Mouse (Mus musculus) neural tube, embryonic 14.5 days (tissue): ENCODE results near the gene Ednra. TPM values are rescaled to one million over a fixed set of nuclear protein-coding genes. Genes with fewer than 3 reads are reported as not detected.

Experiments used
- ATAC-seq: fragments of 200-750 bp; cut with Nextera tagmentation; 2 replicates; pipeline ENCODE4 v1.8.0; 2017; ENCODE audit warnings: low read depth, mild to moderate bottlenecking, moderate TSS enrichment, moderate library complexity
- H3K27ac ChIP-seq: fragments of 300-500 bp; sonication (generic); 2 replicates; pipeline ENCODE4 v1.5.1; 2014; ENCODE audit warnings: low read depth, mild to moderate bottlenecking, control low read depth, low read length, moderate library complexity, mixed read lengths
- H3K27me3 ChIP-seq: fragments of 300-500 bp; sonication (generic); 2 replicates; pipeline ENCODE4 v1.6.1; 2014; ENCODE audit warnings: low read length; ENCODE audit not compliant: control insufficient read depth, insufficient read depth
- H3K36me3 ChIP-seq: fragments of 300-500 bp; sonication (generic); 2 replicates; pipeline ENCODE4 v1.6.1; 2014; ENCODE audit warnings: low read length, mixed read lengths; ENCODE audit not compliant: control insufficient read depth, insufficient read depth
- H3K4me1 ChIP-seq: fragments of 300-500 bp; sonication (generic); 2 replicates; pipeline ENCODE4 v1.6.1; 2014; ENCODE audit warnings: low read length; ENCODE audit not compliant: control insufficient read depth, insufficient read depth
- H3K4me2 ChIP-seq: fragments of 300-500 bp; sonication (generic); 2 replicates; pipeline ENCODE4 v1.6.1; 2014; ENCODE audit warnings: mild to moderate bottlenecking, low read depth, low read length, control low read depth
- H3K4me3 ChIP-seq: fragments of 300-500 bp; sonication (generic); 2 replicates; pipeline ENCODE4 v1.5.1; 2014; ENCODE audit warnings: low read depth, low read length, control low read depth, mixed read lengths
- H3K9ac ChIP-seq: fragments of 300-500 bp; sonication (generic); replicated peaks from 2 replicates; pipeline ENCODE4 v1.6.1; 2014; ENCODE audit warnings: low read depth, mild to moderate bottlenecking, control low read depth, low read length, mixed read lengths
- H3K9me3 ChIP-seq: fragments of 300-500 bp; sonication (generic); 2 replicates; pipeline ENCODE4 v1.6.1; 2016; ENCODE audit warnings: low read length; ENCODE audit not compliant: control insufficient read depth
- WGBS: fragments of 180-500 bp; shearing (Covaris S2); extraction: QIAGEN DNeasy Blood & Tissue Kit; methylation state at CpG from one replicate; pipeline ENCODE4 v1.1.7; 2014; 5-methylcytosine and 5-hydroxymethylcytosine counted together
- polyA plus RNA-seq: library from polyadenylated mRNA; unstranded; fragments of >200 nt; fragmentation: Nextera tagmentation; extraction: Ambion mirVana; gene quantifications from 2 replicates; pipeline ENCODE4 v1.2.1, GENCODE M21; 2014

Gene Ednra
- polyA plus RNA-seq, 1 experiment from 2014 or later, result 7.0 TPM

GRCm38 (mm10) chr8:77682008-77682934, 42.0 kb downstream of the Ednra start:
- ATAC-seq, result no peak
- no peak overlapping the region for H3K9ac ChIP-seq
- H3K4me3 ChIP-seq, result no peak overlapping the region
- H3K27ac ChIP-seq, result no peak overlapping the region
- H3K4me2 ChIP-seq, result no peak overlapping the region
- no peaks in the 10 kb centered on the region for H3K4me1 ChIP-seq
- no peaks in the 10 kb centered on the region for H3K9me3 ChIP-seq
- no peaks in the 10 kb centered on the region for H3K36me3 ChIP-seq
- H3K27me3 ChIP-seq, result no peaks in the 10 kb centered on the region
- 23% methylated on average over 15 of the region's 15 CpGs for WGBS

GRCm38 (mm10) chr8:77672036-77672435, 52.2 kb downstream of the Ednra start:
- WGBS, result 78% methylated on average over 4 of the region's 4 CpGs
- Histone ChIP-seq H3K9ac (no peak overlapping the region), H3K36me3 (no peaks in the 10 kb centered on the region), H3K27ac (no peak overlapping the region), H3K9me3 (no peaks in the 10 kb centered on the region), H3K27me3 (no peaks in the 10 kb centered on the region), H3K4me2 (no peak overlapping the region), H3K4me3 (no peak overlapping the region), H3K4me1 (no peaks in the 10 kb centered on the region)
- no peak for ATAC-seq

- no peaks in the 10 kb centered on the region for H3K36me3 ChIP-seq
- no peak overlapping the region for H3K27ac ChIP-seq
- no peak overlapping the region for H3K4me3 ChIP-seq
- H3K4me1 ChIP-seq, result no peaks in the 10 kb centered on the region
- H3K9ac ChIP-seq, result no peak overlapping the region
- H3K4me2 ChIP-seq, result no peak overlapping the region
- H3K27me3 ChIP-seq, result no peaks in the 10 kb centered on the region
- 92% methylated on average over 4 of the region's 4 CpGs for WGBS
- no peaks in the 10 kb centered on the region for H3K9me3 ChIP-seq
- ATAC-seq, result no peak
Observed at GRCm38 (mm10) chr8:77670612-77671363, 53.5 kb downstream of the Ednra start.

- whole genome bisulfite sequencing, result 93% methylated on average over 5 of the region's 5 CpGs
- H3K27ac ChIP-seq, result no peak overlapping the region
- no peak overlapping the region for H3K9ac ChIP-seq
- H3K4me1 ChIP-seq, result no peaks in the 10 kb centered on the region
- H3K4me2 ChIP-seq, result no peak overlapping the region
- no peak for ATAC-seq
- no peak overlapping the region for H3K4me3 ChIP-seq
- no peaks in the 10 kb centered on the region for H3K27me3 ChIP-seq
- no peaks in the 10 kb centered on the region for H3K36me3 ChIP-seq
- H3K9me3 ChIP-seq, result no peaks in the 10 kb centered on the region
Observed at GRCm38 (mm10) chr8:77667916-77668315, 56.3 kb downstream of the Ednra start.

GRCm38 (mm10) chr8:77664901-77665300, 59.4 kb downstream of the Ednra start:
- no peak for ATAC-seq
- H3K9ac ChIP-seq, result no peak overlapping the region
- H3K4me3 ChIP-seq, result no peak overlapping the region
- H3K9me3 ChIP-seq, result no peaks in the 10 kb centered on the region
- H3K4me1 ChIP-seq, result no peaks in the 10 kb centered on the region
- no peaks in the 10 kb centered on the region for H3K27me3 ChIP-seq
- H3K4me2 ChIP-seq, result no peak overlapping the region
- H3K36me3 ChIP-seq, result no peaks in the 10 kb centered on the region
- H3K27ac ChIP-seq, result no peak overlapping the region
- WGBS, result 92% methylated on average over 13 of the region's 13 CpGs

GRCm38 (mm10) chr8:77659534-77660080, 64.7 kb downstream of the Ednra start:
- Histone ChIP-seq H3K4me3 (no peak overlapping the region), H3K9ac (no peak overlapping the region), H3K27ac (no peak overlapping the region), H3K4me1 (no peaks in the 10 kb centered on the region), H3K9me3 (no peaks in the 10 kb centered on the region), H3K4me2 (no peak overlapping the region), H3K27me3 (no peaks in the 10 kb centered on the region), H3K36me3 (no peaks in the 10 kb centered on the region)
- ATAC-seq, result no peak
- WGBS, result 84% methylated on average over 4 of the region's 4 CpGs

- Histone ChIP-seq H3K4me1 (no peaks in the 10 kb centered on the region), H3K27ac (no peak overlapping the region), H3K36me3 (no peaks in the 10 kb centered on the region), H3K9ac (no peak overlapping the region), H3K27me3 (no peaks in the 10 kb centered on the region), H3K4me3 (no peak overlapping the region), H3K9me3 (no peaks in the 10 kb centered on the region), H3K4me2 (no peak overlapping the region)
- WGBS, result 78% methylated on average over 3 of the region's 3 CpGs
- ATAC-seq, result no peak
Observed at GRCm38 (mm10) chr8:77658356-77658755, 65.9 kb downstream of the Ednra start.

- no peaks in the 10 kb centered on the region for H3K36me3 ChIP-seq
- no peak overlapping the region for H3K4me3 ChIP-seq
- H3K9me3 ChIP-seq, result no peaks in the 10 kb centered on the region
- no peaks in the 10 kb centered on the region for H3K27me3 ChIP-seq
- ATAC-seq, result no peak
- no peak overlapping the region for H3K4me2 ChIP-seq
- no peak overlapping the region for H3K9ac ChIP-seq
- WGBS, result 53% methylated on average over 1 of the region's 1 CpGs
- H3K27ac ChIP-seq, result no peak overlapping the region
- no peaks in the 10 kb centered on the region for H3K4me1 ChIP-seq
Observed at GRCm38 (mm10) chr8:77650646-77651190, 73.5 kb downstream of the Ednra start.
